ENCODE assay signal across 7 mouse cellular contexts in genomic region chr4:137469081-137469844, GRCm38 (mm10). TPM values are rescaled to one million over a fixed set of nuclear protein-coding genes. Genes with fewer than 3 reads are reported as not detected.
DNase-seq lines count a peak whose midpoint lies in the region; ATAC-seq and TF ChIP-seq lines count a peak whose summit lies in the region.

No protein-coding gene starts in this region.

- TF ChIP-seq POLR2A in heart, adult 2 months (IDR thresholded peaks at IDR 0.05; ENCODE audit: insufficient read depth, low read depth, low read length), result no peak

- peak overlapping the region; percentile 89 for H3K27ac ChIP-seq in heart, adult 2 months
- no peak overlapping the region for H3K27ac ChIP-seq in midbrain, embryonic 16.5 days (ENCODE audit: low read length)

- H3K27me3 ChIP-seq in E14TG2a.4 (ENCODE audit: insufficient read depth, low read length), result peaks cover 3% of the 10 kb centered on the region
- H3K27me3 ChIP-seq in heart, adult 2 months (ENCODE audit: control insufficient read depth, insufficient read depth, low read length), result no peaks in the 10 kb centered on the region
- no peaks in the 10 kb centered on the region for H3K27me3 ChIP-seq in midbrain, embryonic 16.5 days (ENCODE audit: control insufficient read depth, insufficient read depth, low read depth, low read length)

- H3K79me2 ChIP-seq in heart, adult 2 months (replicated peaks; ENCODE audit: control insufficient read depth, insufficient read depth, low read length), result peaks cover 3% of the 10 kb centered on the region

- peak overlapping the region; percentile 100 for H3K4me2 ChIP-seq in midbrain, embryonic 16.5 days (ENCODE audit: low read length)

- DNase-seq in 3T3-L1 (ENCODE audit: low read depth, low spot score), result peak; percentile 78
- peak; percentile 54 to 63 for DNase-seq in heart, adult 2 months
- peak; percentile 61 for DNase-seq in kidney, postnatal 10 days
- no peak for DNase-seq in thymus, postnatal 0 days (ENCODE audit: low spot score)

- intact Hi-C loops in heart, adult 2 months (cut with DNase I), result no loop called here

- under 1% methylated on average over 20 of the region's 20 CpGs for WGBS in heart, adult 2 months
- WGBS in midbrain, embryonic 16.5 days, result 6% methylated on average over 20 of the region's 20 CpGs

- no peak for TF ChIP-seq EP300 in heart, adult 2 months (IDR thresholded peaks at IDR 0.05; ENCODE audit: insufficient read depth, low read depth, low read length)

- peaks cover 84% of the 10 kb centered on the region for H3K4me1 ChIP-seq in E14TG2a.4 (replicated peaks; ENCODE audit: low read depth, low read length)
- H3K4me1 ChIP-seq in heart, adult 2 months (ENCODE audit: control insufficient read depth, insufficient read depth, low read length), result peaks cover 37% of the 10 kb centered on the region
- H3K4me1 ChIP-seq in midbrain, embryonic 16.5 days (ENCODE audit: control insufficient read depth, insufficient read depth, low read length), result peaks cover 15% of the 10 kb centered on the region

- H3K4me3 ChIP-seq in E14TG2a.4 (replicated peaks; ENCODE audit: low read length), result peak overlapping the region; percentile 95
- H3K4me3 ChIP-seq in heart, adult 2 months, result peak overlapping the region; percentile 97
- H3K4me3 ChIP-seq in midbrain, embryonic 16.5 days (ENCODE audit: low read depth, low read length), result peak overlapping the region; percentile 53

- peak overlapping the region; percentile 99 for H3K9ac ChIP-seq in heart, adult 2 months (ENCODE audit: low read depth, low read length)
- peak overlapping the region; percentile 68 for H3K9ac ChIP-seq in midbrain, embryonic 16.5 days (ENCODE audit: low read depth, low read length)

- ATAC-seq in midbrain, embryonic 16.5 days, result peak; percentile 21
- no peak for ATAC-seq in cerebellum, adult (ENCODE audit: insufficient number of reproducible peaks, low FRiP score, low TSS enrichment)

- H3K36me3 ChIP-seq in E14TG2a.4 (ENCODE audit: insufficient read depth, low read length), result peaks cover 17% of the 10 kb centered on the region
- H3K36me3 ChIP-seq in heart, adult 2 months (ENCODE audit: control insufficient read depth, insufficient read depth, low read length), result no peaks in the 10 kb centered on the region
- no peaks in the 10 kb centered on the region for H3K36me3 ChIP-seq in midbrain, embryonic 16.5 days (ENCODE audit: control insufficient read depth, insufficient read depth, low read length)

- H3K9me3 ChIP-seq in E14TG2a.4 (ENCODE audit: low read length), result no peaks in the 10 kb centered on the region
- no peaks in the 10 kb centered on the region for H3K9me3 ChIP-seq in midbrain, embryonic 16.5 days (replicated peaks; ENCODE audit: control insufficient read depth, low read length, poor library complexity, severe bottlenecking)

- TF ChIP-seq CTCF in E14TG2a.4 (conservative IDR thresholded peaks at IDR 0.05; ENCODE audit: low read length), result no peak
- TF ChIP-seq CTCF in heart, adult 2 months (IDR thresholded peaks at IDR 0.05), result no peak

RNA-seq across cellular contexts. Expression of gene Hspg2, which starts 0.7 kb away (rescaled TPM):
- total RNA-seq in heart, adult 2 months (2021), result 100 to 1,000 TPM; 174 to 190 TPM
- 86.7 and 114 TPM in 2 replicates for polyA plus RNA-seq in heart, adult 2 months (2012; rRNA removed)
- 3.4 and 3.6 TPM in 2 replicates for polyA plus RNA-seq in midbrain, embryonic 16.5 days (2015; fragmentation: Nextera tagmentation; extraction: Ambion mirVana)
- 4.0 and 4.1 TPM in 2 replicates for polyA plus RNA-seq in thymus, postnatal 0 days (2015; fragmentation: Nextera tagmentation; extraction: Ambion mirVana)

RNA-seq across cellular contexts. Expression of gene 1700013G24Rik, which starts 16.2 kb away (rescaled TPM):
- not detected for total RNA-seq in heart, adult 2 months (2021)
- polyA plus RNA-seq in heart, adult 2 months (2012; rRNA removed), result 0.38 and 0.57 TPM in 2 replicates
- not detected in 2 replicates for polyA plus RNA-seq in midbrain, embryonic 16.5 days (2015; fragmentation: Nextera tagmentation; extraction: Ambion mirVana)
- polyA plus RNA-seq in thymus, postnatal 0 days (2015; fragmentation: Nextera tagmentation; extraction: Ambion mirVana), result not detected in 2 replicates

RNA-seq across cellular contexts. Expression of gene Cela3b, which starts 38.9 kb away (rescaled TPM):
- not detected for total RNA-seq in heart, adult 2 months (2021)
- 0.32 TPM in 1 of 2 replicates, not detected in the other for polyA plus RNA-seq in heart, adult 2 months (2012; rRNA removed)
- polyA plus RNA-seq in midbrain, embryonic 16.5 days (2015; fragmentation: Nextera tagmentation; extraction: Ambion mirVana), result not detected in 2 replicates
- 0.40 TPM in 1 of 2 replicates, not detected in the other for polyA plus RNA-seq in thymus, postnatal 0 days (2015; fragmentation: Nextera tagmentation; extraction: Ambion mirVana)

RNA-seq across cellular contexts. Expression of gene Cela3a, which starts 59.7 kb away (rescaled TPM):
- total RNA-seq in heart, adult 2 months (2021), result not detected
- not detected in 2 replicates for polyA plus RNA-seq in heart, adult 2 months (2012; rRNA removed)
- not detected in 2 replicates for polyA plus RNA-seq in midbrain, embryonic 16.5 days (2015; fragmentation: Nextera tagmentation; extraction: Ambion mirVana)
- not detected in 2 replicates for polyA plus RNA-seq in thymus, postnatal 0 days (2015; fragmentation: Nextera tagmentation; extraction: Ambion mirVana)

Comparison
In these comparisons a context has a peak if more than half of its experiments do, and no peak if none do; other contexts are left out.
1. RNA of gene Hspg2, which starts 0.7 kb away (polyA plus RNA-seq): 86.7 to 114 TPM in heart, adult 2 months; 4.0 to 4.1 TPM in thymus, postnatal 0 days and 3.4 to 3.6 TPM in midbrain, embryonic 16.5 days; every median in the first group is over 10 times any median in the second.
2. Peak in every context shown above with its lines, with median percentiles within 50 percentile points of each other: H3K4me3 ChIP-seq.